Mouse (Mus musculus) regulatory T cell (primary cell): ENCODE data around the gene Ehd4.

Experiments used
- in situ Hi-C: fragments of 300-600 bp; cut with MboI, MseI; formaldehyde crosslinking; loops from one replicate; pipeline ENCODE4 v1.15.1; 2025; ENCODE audit warnings: high pct_unique_total_duplicates

The Ehd4 gene

GRCm38 (mm10) chr2:120076076-120076705 lies 78.2 kb downstream of the Ehd4 start:
- in situ Hi-C loops: no loop called here

GRCm38 (mm10) chr2:120074096-120074495 lies 80.3 kb downstream of the Ehd4 start:
- in situ Hi-C loops: no loop called here

- in situ Hi-C loops: no loop called here
Measured at GRCm38 (mm10) chr2:120069466-120069990, 84.9 kb downstream of the Ehd4 start.

- in situ Hi-C loops: no loop called here
Measured at GRCm38 (mm10) chr2:120068555-120069465, 85.6 kb downstream of the Ehd4 start.

GRCm38 (mm10) chr2:120066224-120066623 lies 88.2 kb downstream of the Ehd4 start:
- in situ Hi-C loops: no loop called here

GRCm38 (mm10) chr2:120065243-120065642 lies 89.2 kb downstream of the Ehd4 start:
- in situ Hi-C loops: no loop called here

GRCm38 (mm10) chr2:120064639-120065038 lies 89.8 kb downstream of the Ehd4 start:
- in situ Hi-C loops: no loop called here

- in situ Hi-C loops: no loop called here
Measured at GRCm38 (mm10) chr2:120062248-120062647, 92.2 kb downstream of the Ehd4 start.

GRCm38 (mm10) chr2:120060651-120061050 lies 93.8 kb downstream of the Ehd4 start:
- in situ Hi-C loops: no loop called here

- in situ Hi-C loops: no loop called here
Measured at GRCm38 (mm10) chr2:120060190-120060589, 94.2 kb downstream of the Ehd4 start.

GRCm38 (mm10) chr2:120059466-120059865 lies 94.9 kb downstream of the Ehd4 start:
- in situ Hi-C loops: no loop called here

- in situ Hi-C loops: no loop called here
Measured at GRCm38 (mm10) chr2:120058818-120059217, 95.6 kb downstream of the Ehd4 start.

GRCm38 (mm10) chr2:120055923-120056322 lies 98.5 kb downstream of the Ehd4 start:
- in situ Hi-C loops: no loop called here

GRCm38 (mm10) chr2:120054771-120055552 lies 99.4 kb downstream of the Ehd4 start:
- in situ Hi-C loops: no loop called here

GRCm38 (mm10) chr2:120051405-120051804 lies 103.0 kb downstream of the Ehd4 start:
- in situ Hi-C loops: no loop called here

- in situ Hi-C loops: no loop called here
Measured at GRCm38 (mm10) chr2:120049632-120050274, 104.7 kb downstream of the Ehd4 start.

GRCm38 (mm10) chr2:120048173-120048572 lies 106.2 kb downstream of the Ehd4 start:
- in situ Hi-C loops: no loop called here

GRCm38 (mm10) chr2:120046486-120047310 lies 107.7 kb downstream of the Ehd4 start:
- in situ Hi-C loops: no loop called here

- in situ Hi-C loops: no loop called here
Measured at GRCm38 (mm10) chr2:120044676-120045075, 109.7 kb downstream of the Ehd4 start.

GRCm38 (mm10) chr2:120044101-120044603 lies 110.3 kb downstream of the Ehd4 start:
- in situ Hi-C loops: no loop called here
